10 mouse cellular contexts compared by ENCODE assay signal in the genomic region with DNA sequence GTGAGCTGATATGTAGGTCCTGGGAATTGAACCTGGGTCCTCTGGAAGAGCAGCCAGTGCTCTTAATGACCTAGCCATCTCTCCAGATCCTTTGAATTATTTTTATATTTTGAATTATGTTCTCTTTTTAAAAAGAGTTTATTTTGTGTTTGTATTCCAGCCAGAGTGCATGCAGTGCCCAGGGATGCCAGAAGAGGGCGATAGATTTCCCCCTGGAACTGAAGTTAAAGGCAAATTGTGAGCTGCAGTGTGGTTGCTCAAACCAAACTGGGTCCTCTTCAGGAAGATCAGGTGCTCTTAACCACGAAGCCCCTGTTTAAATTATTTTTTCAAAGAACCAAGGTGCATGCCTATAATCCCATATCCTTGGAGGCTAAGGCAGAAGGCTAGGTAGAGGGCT. TPM values are rescaled to one million over a fixed set of nuclear protein-coding genes. Genes with fewer than 3 reads are reported as not detected.
DNase-seq lines count a peak whose midpoint lies in the region; ATAC-seq lines count a peak whose summit lies in the region.
"Had no signal": no experiment of that assay in that cellular context is flagged by ENCODE, and none has a peak within 500 bp of the region (broad histone marks: within the 10 kb centered on the region; RNA-seq: fewer than 3 reads in every experiment).

No protein-coding gene starts in this region.

- ATAC-seq in hindbrain, embryonic 16.5 days, result no peak

- H3K27me3 ChIP-seq in hindbrain, embryonic 10.5 days (ENCODE audit: insufficient read depth, poor library complexity, severe bottlenecking), result no peaks in the 10 kb centered on the region
- no peaks in the 10 kb centered on the region; the same call in 1 of the 2 replicates for H3K27me3 ChIP-seq in hindbrain, embryonic 16.5 days (replicated peaks; ENCODE audit: control insufficient read depth, insufficient read depth, low read length)

- peaks cover 3% of the 10 kb centered on the region for H3K4me1 ChIP-seq in hindbrain, embryonic 10.5 days (replicated peaks)
- H3K4me1 ChIP-seq in hindbrain, embryonic 16.5 days (ENCODE audit: control insufficient read depth, insufficient read depth, low read depth, low read length), result no peaks in the 10 kb centered on the region

- H3K9ac ChIP-seq in hindbrain, embryonic 16.5 days (ENCODE audit: low read depth, low read length), result no peak overlapping the region
- H3K9ac ChIP-seq: heart, embryonic 15.5 days had no signal

- H3K4me2 ChIP-seq in hindbrain, embryonic 16.5 days (ENCODE audit: low read length), result no peak overlapping the region
- H3K4me2 ChIP-seq: heart, embryonic 15.5 days had no signal

- no peak overlapping the region for H3K4me3 ChIP-seq in hindbrain, embryonic 10.5 days
- no peak overlapping the region for H3K4me3 ChIP-seq in hindbrain, embryonic 16.5 days (ENCODE audit: low read length)
- H3K4me3 ChIP-seq: heart, embryonic 15.5 days had no signal

- 0 out of 2 replicates have a peak, but pooled peaks cover 4% of the 10 kb centered on the region for H3K9me3 ChIP-seq in hindbrain, embryonic 10.5 days
- H3K9me3 ChIP-seq in hindbrain, embryonic 16.5 days (ENCODE audit: control insufficient read depth, low read length), result 0 out of 2 replicates have a peak, but pooled peaks cover 2% of the 10 kb centered on the region
- H3K9me3 ChIP-seq: heart, embryonic 15.5 days had no signal

- DNase-seq in hindbrain, embryonic 10.5 days (ENCODE audit: low spot score), result peak; percentile 20
- DNase-seq in retina, postnatal 1 day, result peak; percentile 25
- DNase-seq in retina, embryonic 14.5 days (ENCODE audit: low spot score), result no peak
- peak; percentile 61 for DNase-seq in ZHBTc4 (ENCODE audit: low read depth, low spot score)
- DNase-seq in thymus, postnatal 36 days, result peak; percentile 25 to 35
- DNase-seq in urinary bladder, postnatal 14 days (ENCODE audit: low spot score), result no peak
- DNase-seq: adrenal gland, postnatal 25 days; layer of hippocampus, adult 9-11 months had no signal

- H3K27ac ChIP-seq in hindbrain, embryonic 10.5 days, result no peak overlapping the region
- H3K27ac ChIP-seq in hindbrain, embryonic 16.5 days (ENCODE audit: low read depth, low read length), result no peak overlapping the region
- H3K27ac ChIP-seq: heart, embryonic 15.5 days had no signal

- 19% methylated on average over 2 of the region's 2 CpGs for WGBS in hindbrain, embryonic 10.5 days
- WGBS in hindbrain, embryonic 16.5 days, result 22% methylated on average over 2 of the region's 2 CpGs

- H3K36me3 ChIP-seq in hindbrain, embryonic 10.5 days, result no peaks in the 10 kb centered on the region
- no peaks in the 10 kb centered on the region for H3K36me3 ChIP-seq in hindbrain, embryonic 16.5 days (ENCODE audit: control insufficient read depth, insufficient read depth, low read length)
- H3K36me3 ChIP-seq: heart, embryonic 15.5 days had no signal

RNA-seq across cellular contexts. Expression of gene Dpy19l3, which starts 5.3 kb away (rescaled TPM):
- polyA plus RNA-seq in hindbrain, embryonic 10.5 days (2016; fragmentation: Nextera tagmentation; extraction: Ambion mirVana), result 25.9 and 27.9 TPM in 2 replicates
- 45.8 and 51.0 TPM in 2 replicates for polyA plus RNA-seq in hindbrain, embryonic 16.5 days (2015; fragmentation: Nextera tagmentation; extraction: Ambion mirVana)

RNA-seq across cellular contexts. Expression of gene Zfp507, which starts 43.2 kb away (rescaled TPM):
- 15.4 and 19.9 TPM in 2 replicates for polyA plus RNA-seq in hindbrain, embryonic 10.5 days (2016; fragmentation: Nextera tagmentation; extraction: Ambion mirVana)
- 11.8 and 12.0 TPM in 2 replicates for polyA plus RNA-seq in hindbrain, embryonic 16.5 days (2015; fragmentation: Nextera tagmentation; extraction: Ambion mirVana)

Comparison
In these comparisons a context has a peak if more than half of its experiments do, and no peak if none do; other contexts are left out.
1. DNase-seq: peak in hindbrain, embryonic 10.5 days (single experiment), retina, postnatal 1 day (single experiment), ZHBTc4 (single experiment) and thymus, postnatal 36 days (2 of 2); none in retina, embryonic 14.5 days (single experiment) and urinary bladder, postnatal 14 days (single experiment).